Mouse (Mus musculus): ENCODE results near the gene Rnase9. TPM values are rescaled to one million over a fixed set of nuclear protein-coding genes. Genes with fewer than 3 reads are reported as not detected.

The Rnase9 gene
- total and polyA plus RNA-seq, 3 experiments, result 0.11 TPM; not detected in 2

DNA sequence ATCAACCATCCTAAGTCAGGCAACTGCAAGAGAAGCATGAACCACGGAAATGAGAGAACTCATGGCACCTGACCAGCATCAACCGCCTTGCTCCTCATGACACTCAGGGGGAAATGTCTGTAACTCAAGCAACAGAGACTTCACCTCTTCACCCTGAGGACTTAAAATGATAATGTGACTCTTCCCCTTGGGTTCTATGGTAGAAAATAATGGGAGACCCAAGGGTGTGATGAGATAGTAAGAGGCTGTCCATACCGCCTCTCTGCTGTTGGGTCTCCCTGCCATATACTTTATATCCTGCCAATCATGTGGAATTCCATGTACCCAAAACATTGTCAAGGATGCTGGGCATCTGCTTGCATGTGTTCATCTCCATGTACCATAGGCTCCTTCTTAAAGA is 32.7 kb upstream of the Rnase9 start, which contains the start of gene Olfr750:
TSS of gene Olfr750 (minus strand) at position 101 of the 400 bp plus-strand sequence.
- DNase-seq (ENCODE audit: low spot score) (no peak), ATAC-seq (ENCODE audit: extremely low read depth, insufficient number of reproducible peaks, low FRiP score, poor library complexity, severe bottlenecking) (no peak)
- no peak within 1 kb of the TSS for H3K4me3 ChIP-seq (ENCODE audit: low read depth, low read length)
- H3K36me3 ChIP-seq (replicated peaks), result no peaks in the 10 kb centered on the region
- peaks cover 26% of the 10 kb centered on the region for H3K27me3 ChIP-seq (ENCODE audit: insufficient read depth, low read length)
- H3K4me1 ChIP-seq (ENCODE audit: insufficient read depth, low read depth, low read length), result peaks cover 2% of the 10 kb centered on the region
- H3K9me3 ChIP-seq (replicated peaks), result no peaks in the 10 kb centered on the region
- TF ChIP-seq GATA1 (IDR thresholded peaks at IDR 0.05; ENCODE audit: borderline replicate concordance, low read length), result no peak
- TF ChIP-seq TAL1 (conservative IDR thresholded peaks at IDR 0.05; ENCODE audit: low read depth, low read length), result no peak
- no peak for TF ChIP-seq GATA2 (IDR thresholded peaks at IDR 0.05; ENCODE audit: borderline replicate concordance, low read depth, low read length)
- TF ChIP-seq POLR2AphosphoS5 (IDR thresholded peaks at IDR 0.05; ENCODE audit: insufficient replicate concordance, low read depth, low read length), result no peak
- no peak for TF ChIP-seq CTCF (IDR thresholded peaks at IDR 0.05; ENCODE audit: low read depth, low read length)

DNA sequence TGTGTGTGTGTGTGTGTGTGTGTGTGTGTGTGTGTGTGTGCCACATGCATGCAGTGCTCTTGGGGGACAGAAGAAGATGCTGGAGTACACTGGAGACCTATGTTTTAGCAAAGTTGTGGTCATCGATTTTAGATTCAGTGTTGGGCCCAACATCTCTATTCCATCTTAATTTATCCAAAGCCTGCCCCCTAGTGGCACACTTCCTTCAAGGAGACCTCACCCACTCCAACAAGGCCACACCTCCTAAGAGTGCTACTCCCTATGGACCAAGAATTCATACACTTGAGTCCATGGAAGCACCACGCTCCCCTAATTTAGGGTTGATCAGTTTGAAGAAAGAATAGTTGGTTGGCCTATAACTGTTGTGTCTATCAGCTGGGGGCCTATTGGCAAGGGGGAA is 27.9 kb upstream of the Rnase9 start:
- Histone ChIP-seq H3K36me3 (replicated peaks) (no peaks in the 10 kb centered on the region), H3K4me3 (ENCODE audit: low read depth, low read length) (no peak overlapping the region), H3K27me3 (ENCODE audit: insufficient read depth, low read length) (peaks cover 20% of the 10 kb centered on the region), H3K4me1 (ENCODE audit: insufficient read depth, low read depth, low read length) (peaks cover 13% of the 10 kb centered on the region), H3K9me3 (replicated peaks) (no peaks in the 10 kb centered on the region)
- no peak for ATAC-seq (ENCODE audit: extremely low read depth, insufficient number of reproducible peaks, low FRiP score, poor library complexity, severe bottlenecking)
- no peak for DNase-seq (ENCODE audit: low spot score)
- TF ChIP-seq GATA1 (IDR thresholded peaks at IDR 0.05; ENCODE audit: borderline replicate concordance, low read length), result no peak
- TF ChIP-seq CTCF (IDR thresholded peaks at IDR 0.05; ENCODE audit: low read depth, low read length), result peak; percentile 40; the same call in 1 of the 2 replicates
- no peak for TF ChIP-seq GATA2 (IDR thresholded peaks at IDR 0.05; ENCODE audit: borderline replicate concordance, low read depth, low read length)
- TF ChIP-seq POLR2AphosphoS5 (IDR thresholded peaks at IDR 0.05; ENCODE audit: insufficient replicate concordance, low read depth, low read length), result no peak
- TF ChIP-seq TAL1 (conservative IDR thresholded peaks at IDR 0.05; ENCODE audit: low read depth, low read length), result no peak

DNA sequence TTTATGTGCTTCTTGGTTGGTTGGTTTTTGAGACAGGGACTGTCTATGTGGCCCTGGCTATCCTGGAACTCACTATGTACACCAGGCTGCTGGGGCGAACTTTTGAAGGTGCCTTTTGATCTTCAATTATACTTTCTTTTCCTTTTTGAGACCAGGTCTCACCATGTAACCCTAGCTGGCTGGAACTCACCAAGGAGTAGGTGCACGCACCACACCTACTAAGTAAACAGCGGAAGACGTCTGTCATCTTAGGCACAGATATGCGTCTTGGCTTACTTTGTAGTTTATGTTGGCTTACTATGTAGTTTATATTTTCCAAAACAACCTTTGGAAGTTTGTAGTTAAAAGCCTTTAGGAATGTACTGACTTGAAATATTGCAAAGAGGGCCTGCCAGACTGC is 27.3 kb upstream of the Rnase9 start:
- ATAC-seq (ENCODE audit: extremely low read depth, insufficient number of reproducible peaks, low FRiP score, poor library complexity, severe bottlenecking) (no peak), DNase-seq (ENCODE audit: low spot score) (no peak)
- no peaks in the 10 kb centered on the region for H3K9me3 ChIP-seq (replicated peaks)
- no peaks in the 10 kb centered on the region for H3K36me3 ChIP-seq (replicated peaks)
- H3K27me3 ChIP-seq (ENCODE audit: insufficient read depth, low read length), result peaks cover 16% of the 10 kb centered on the region
- peaks cover 13% of the 10 kb centered on the region for H3K4me1 ChIP-seq (ENCODE audit: insufficient read depth, low read depth, low read length)
- TF ChIP-seq CTCF (IDR thresholded peaks at IDR 0.05; ENCODE audit: low read depth, low read length), result no peak
- TF ChIP-seq POLR2AphosphoS5 (IDR thresholded peaks at IDR 0.05; ENCODE audit: insufficient replicate concordance, low read depth, low read length), result no peak
- TF ChIP-seq GATA1 (IDR thresholded peaks at IDR 0.05; ENCODE audit: borderline replicate concordance, low read length), result no peak
- no peak for TF ChIP-seq TAL1 (conservative IDR thresholded peaks at IDR 0.05; ENCODE audit: low read depth, low read length)
- TF ChIP-seq GATA2 (IDR thresholded peaks at IDR 0.05; ENCODE audit: borderline replicate concordance, low read depth, low read length), result no peak
- H3K4me3 ChIP-seq (ENCODE audit: low read depth, low read length), result no peak overlapping the region

DNA sequence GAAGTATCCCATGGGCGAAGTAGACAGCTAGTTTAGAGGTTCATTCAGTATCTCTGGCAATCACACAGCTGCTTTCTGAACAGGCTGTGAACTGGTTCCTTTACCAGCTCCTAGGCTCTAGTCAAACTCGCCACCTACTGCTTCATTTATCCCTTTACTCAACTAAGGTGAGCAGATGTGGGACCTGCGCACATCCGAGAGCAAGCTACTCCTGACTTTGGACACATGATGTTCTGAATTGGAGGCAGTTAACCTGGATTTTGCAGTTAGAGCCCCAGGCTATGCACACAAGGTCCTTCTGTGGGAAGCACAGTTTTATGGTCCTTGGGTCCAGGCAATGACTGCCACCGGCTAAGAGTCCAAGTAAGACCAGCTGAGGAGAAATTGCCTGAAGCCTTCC is 19.1 kb upstream of the Rnase9 start:
- Histone ChIP-seq H3K36me3 (replicated peaks) (no peaks in the 10 kb centered on the region), H3K9me3 (replicated peaks) (no peaks in the 10 kb centered on the region), H3K4me3 (ENCODE audit: low read depth, low read length) (no peak overlapping the region), H3K4me1 (ENCODE audit: insufficient read depth, low read depth, low read length) (peaks cover 14% of the 10 kb centered on the region), H3K27me3 (ENCODE audit: insufficient read depth, low read length) (peaks cover 14% of the 10 kb centered on the region)
- DNase-seq (ENCODE audit: low spot score) (no peak), ATAC-seq (ENCODE audit: extremely low read depth, insufficient number of reproducible peaks, low FRiP score, poor library complexity, severe bottlenecking) (no peak)
- no peak for TF ChIP-seq GATA1 (IDR thresholded peaks at IDR 0.05; ENCODE audit: borderline replicate concordance, low read length)
- TF ChIP-seq GATA2 (IDR thresholded peaks at IDR 0.05; ENCODE audit: borderline replicate concordance, low read depth, low read length), result no peak
- no peak for TF ChIP-seq POLR2AphosphoS5 (IDR thresholded peaks at IDR 0.05; ENCODE audit: insufficient replicate concordance, low read depth, low read length)
- TF ChIP-seq CTCF (IDR thresholded peaks at IDR 0.05; ENCODE audit: low read depth, low read length), result no peak
- TF ChIP-seq TAL1 (conservative IDR thresholded peaks at IDR 0.05; ENCODE audit: low read depth, low read length), result no peak

DNA sequence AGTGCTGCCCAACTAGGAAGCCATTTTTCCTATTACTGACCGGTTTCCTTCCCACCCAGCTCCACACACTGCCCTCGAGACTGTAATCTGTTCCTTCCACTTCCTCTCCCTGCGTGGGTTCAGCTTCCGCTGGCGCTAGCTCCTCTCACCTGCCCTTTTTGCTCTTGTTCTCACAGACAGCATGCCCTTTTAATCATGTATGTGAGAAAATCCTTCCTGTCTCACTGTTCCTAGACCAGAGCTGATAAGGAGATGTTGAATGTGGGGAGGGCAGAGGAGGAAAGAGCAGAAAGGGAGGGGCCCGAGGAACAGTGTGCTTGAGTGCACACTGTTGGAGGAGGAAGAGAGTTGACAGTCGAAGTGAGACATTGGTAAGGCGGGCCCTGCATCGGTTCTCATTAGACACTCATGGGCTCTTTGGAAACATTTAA is 15.7 kb upstream of the Rnase9 start, which contains the start of gene Rnase12:
TSS of gene Rnase12 (minus strand) at position 261 of the 431 bp plus-strand sequence.
- Histone ChIP-seq H3K27me3 (ENCODE audit: insufficient read depth, low read length) (peaks cover 26% of the 10 kb centered on the region), H3K9me3 (replicated peaks) (no peaks in the 10 kb centered on the region), H3K36me3 (replicated peaks) (no peaks in the 10 kb centered on the region), H3K4me1 (ENCODE audit: insufficient read depth, low read depth, low read length) (peaks cover 8% of the 10 kb centered on the region), H3K4me3 (ENCODE audit: low read depth, low read length) (no peak within 1 kb of the TSS)
- DNase-seq (ENCODE audit: low spot score) (no peak), ATAC-seq (ENCODE audit: extremely low read depth, insufficient number of reproducible peaks, low FRiP score, poor library complexity, severe bottlenecking) (no peak)
- no peak for TF ChIP-seq GATA2 (IDR thresholded peaks at IDR 0.05; ENCODE audit: borderline replicate concordance, low read depth, low read length)
- no peak for TF ChIP-seq TAL1 (conservative IDR thresholded peaks at IDR 0.05; ENCODE audit: low read depth, low read length)
- TF ChIP-seq GATA1 (IDR thresholded peaks at IDR 0.05; ENCODE audit: borderline replicate concordance, low read length), result no peak
- TF ChIP-seq CTCF (IDR thresholded peaks at IDR 0.05; ENCODE audit: low read depth, low read length), result no peak
- no peak for TF ChIP-seq POLR2AphosphoS5 (IDR thresholded peaks at IDR 0.05; ENCODE audit: insufficient replicate concordance, low read depth, low read length)

DNA sequence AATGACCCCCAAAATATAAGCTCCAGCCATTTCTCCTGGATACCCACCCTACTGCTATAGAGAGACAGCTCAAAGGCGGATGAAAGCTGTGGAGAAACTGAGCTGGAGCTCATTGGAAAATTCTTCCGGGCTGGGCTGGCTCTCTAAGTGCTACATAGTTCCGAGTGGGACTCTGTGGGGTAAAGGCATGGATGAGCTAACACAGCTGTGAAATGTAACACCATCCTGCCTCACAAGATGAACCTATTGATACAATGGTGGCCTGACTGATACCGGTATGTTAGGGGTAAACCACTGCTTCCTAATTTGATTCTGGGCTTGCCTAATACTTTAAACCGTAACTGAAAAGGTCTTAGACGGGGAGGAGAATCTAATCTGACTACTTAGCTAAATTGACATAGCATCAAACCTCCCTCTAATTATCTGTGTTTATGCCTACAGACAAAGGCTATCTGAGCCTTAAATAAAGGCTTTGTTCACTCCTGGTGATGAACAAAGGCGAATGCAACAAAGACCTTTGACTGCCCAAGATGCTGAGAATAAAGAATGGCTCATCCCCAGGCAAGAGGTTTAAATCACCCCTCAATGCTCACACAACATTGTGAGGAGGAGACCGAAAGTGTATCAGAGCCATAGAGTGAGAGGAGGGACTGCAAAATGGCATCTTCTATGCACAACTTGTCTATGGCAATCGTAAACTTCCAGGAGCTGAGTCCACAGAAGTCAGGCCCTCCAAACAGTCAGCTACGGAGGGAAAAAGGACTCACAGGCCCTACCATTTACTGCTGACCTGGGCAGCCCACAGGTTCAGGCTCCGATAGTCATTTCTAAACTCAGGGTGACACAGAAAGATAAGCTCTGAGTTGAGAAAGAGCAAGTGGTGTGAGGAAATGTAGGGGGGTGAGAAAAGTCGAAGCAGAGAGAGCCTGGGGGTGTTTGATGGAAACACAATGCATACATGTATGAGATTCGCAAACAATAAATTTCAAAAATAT is 12.9 kb upstream of the Rnase9 start:
- DNase-seq (ENCODE audit: low spot score) (no peak), ATAC-seq (ENCODE audit: extremely low read depth, insufficient number of reproducible peaks, low FRiP score, poor library complexity, severe bottlenecking) (no peak)
- no peaks in the 10 kb centered on the region for H3K36me3 ChIP-seq (replicated peaks)
- H3K4me1 ChIP-seq (ENCODE audit: insufficient read depth, low read depth, low read length), result no peaks in the 10 kb centered on the region
- no peak overlapping the region for H3K4me3 ChIP-seq (ENCODE audit: low read depth, low read length)
- no peaks in the 10 kb centered on the region for H3K9me3 ChIP-seq (replicated peaks)
- H3K27me3 ChIP-seq (ENCODE audit: insufficient read depth, low read length), result peaks cover 23% of the 10 kb centered on the region
- TF ChIP-seq GATA1 (IDR thresholded peaks at IDR 0.05; ENCODE audit: borderline replicate concordance, low read length) (no peak), TAL1 (conservative IDR thresholded peaks at IDR 0.05; ENCODE audit: low read depth, low read length) (no peak), POLR2AphosphoS5 (IDR thresholded peaks at IDR 0.05; ENCODE audit: insufficient replicate concordance, low read depth, low read length) (no peak), GATA2 (IDR thresholded peaks at IDR 0.05; ENCODE audit: borderline replicate concordance, low read depth, low read length) (no peak), CTCF (IDR thresholded peaks at IDR 0.05; ENCODE audit: low read depth, low read length) (no peak)

All from G1E (cell line).